Mouse (Mus musculus): Measurements from ENCODE around the gene Hmgxb4. TPM values are rescaled to one million over a fixed set of nuclear protein-coding genes. Genes with fewer than 3 reads are reported as not detected.
"Not testable (repeated sequence)": the region's sequence is repeated elsewhere in the genome, so short reads cannot be mapped to it uniquely, and the experiment has no call there.

The Hmgxb4 gene
- 35.5 and 42.8 TPM in 2 replicates for polyA plus RNA-seq (2012; rRNA removed)

- Histone ChIP-seq H3K4me3 (replicated peaks; ENCODE audit: insufficient read depth, low read depth, low read length) (peak within 1 kb of the TSS; percentile 79), H3K27me3 (ENCODE audit: control insufficient read depth, insufficient read depth, low read length) (no peaks in the 10 kb centered on the region), H3K4me1 (ENCODE audit: control insufficient read depth, insufficient read depth, low read length) (peaks cover 4% of the 10 kb centered on the region; the same call in 1 of the 2 replicates), H3K27ac (ENCODE audit: insufficient read depth, low read length) (peak within 1 kb of the TSS; percentile 59; the same call in 1 of the 2 replicates)
- WGBS = 6% methylated on average over 8 of the region's 8 CpGs
- DNase-seq = no peak
- TF ChIP-seq CTCF (IDR thresholded peaks at IDR 0.05; ENCODE audit: borderline replicate concordance, insufficient read depth, low read depth, low read length) (no peak), POLR2A (IDR thresholded peaks at IDR 0.05; ENCODE audit: borderline replicate concordance, insufficient read depth, low read length) (no peak)
Measured at GRCm38 (mm10) chr8:74993081-74993474, at the start of gene Hmgxb4. Gene Hmgxb4, plus strand, starts transcription at chr8:74993356.

DNA sequence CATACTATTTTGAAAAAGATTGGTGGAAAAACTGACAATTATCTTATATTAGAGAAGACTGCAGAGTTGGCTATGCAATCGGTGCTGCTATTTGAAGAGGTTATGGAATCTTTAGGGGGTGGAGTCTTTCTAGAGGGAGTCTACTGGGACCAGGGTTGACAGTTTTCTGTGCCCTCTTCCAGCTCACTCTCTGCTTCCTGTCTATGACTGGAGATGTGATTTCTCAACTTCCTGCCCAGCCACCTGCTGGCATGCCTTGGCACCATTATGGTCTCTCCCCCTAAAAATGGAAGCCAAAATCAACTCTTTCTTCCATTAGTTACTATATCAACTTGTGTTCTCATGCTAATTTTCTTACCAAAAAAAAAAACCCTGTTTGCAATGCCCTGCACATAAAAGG, 43.7 kb upstream of the Hmgxb4 start:
- Histone ChIP-seq H3K4me1 (ENCODE audit: control insufficient read depth, insufficient read depth, low read length) (no peaks in the 10 kb centered on the region), H3K27me3 (ENCODE audit: control insufficient read depth, insufficient read depth, low read length) (no peaks in the 10 kb centered on the region), H3K4me3 (replicated peaks; ENCODE audit: insufficient read depth, low read depth, low read length) (no peak overlapping the region), H3K27ac (ENCODE audit: insufficient read depth, low read length) (no peak overlapping the region)
- WGBS = 82% methylated on average over 1 of the region's 1 CpGs
- no peak for DNase-seq
- TF ChIP-seq POLR2A (IDR thresholded peaks at IDR 0.05; ENCODE audit: borderline replicate concordance, insufficient read depth, low read length) = no peak
- no peak for TF ChIP-seq CTCF (IDR thresholded peaks at IDR 0.05; ENCODE audit: borderline replicate concordance, insufficient read depth, low read depth, low read length)

DNA sequence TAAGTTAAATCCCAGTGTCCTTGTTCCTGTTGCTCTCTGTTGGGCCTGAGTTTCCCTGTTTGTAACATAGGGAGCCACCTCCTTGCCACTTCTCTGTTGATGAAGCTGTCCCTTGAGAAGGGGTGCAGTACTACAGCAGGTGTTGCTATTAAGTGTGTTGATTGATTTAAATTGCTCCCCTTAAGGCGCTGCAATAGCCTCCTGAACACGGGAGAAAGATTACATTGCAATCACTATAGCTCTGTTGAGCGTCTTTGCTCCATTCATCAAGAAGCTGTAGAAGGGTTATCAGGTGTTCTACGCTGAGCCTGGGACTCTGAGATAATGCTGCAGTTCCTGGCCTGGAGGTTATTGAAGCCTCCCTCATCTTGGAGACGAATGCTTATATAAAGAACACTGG, 29.2 kb upstream of the Hmgxb4 start:
- no peak for DNase-seq

DNA sequence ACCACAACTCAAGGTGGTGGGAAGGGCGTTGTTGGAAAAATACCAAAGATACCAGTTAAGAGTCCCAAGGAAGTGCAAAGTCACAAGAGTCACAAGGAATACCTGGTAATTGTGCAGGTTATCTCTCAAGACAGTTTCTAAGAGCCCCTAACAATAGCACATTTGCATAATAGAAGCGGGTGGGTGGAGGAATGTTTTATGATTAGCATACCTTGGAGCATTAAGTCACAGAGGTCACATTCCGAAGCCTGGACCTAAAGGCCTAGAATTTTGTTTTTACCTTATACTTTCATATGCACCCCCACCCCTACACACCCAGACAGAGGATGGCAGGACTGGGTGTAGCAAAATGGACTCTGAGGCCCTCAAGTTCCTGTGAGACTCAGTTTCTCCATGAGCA, 22.9 kb upstream of the Hmgxb4 start:
- not testable (repeated sequence) for H3K27ac ChIP-seq (ENCODE audit: insufficient read depth, low read length); H3K4me3 ChIP-seq (replicated peaks; ENCODE audit: insufficient read depth, low read depth, low read length); H3K27me3 ChIP-seq (ENCODE audit: control insufficient read depth, insufficient read depth, low read length); H3K4me1 ChIP-seq (ENCODE audit: control insufficient read depth, insufficient read depth, low read length); DNase-seq
- 91% methylated on average over 3 of the region's 3 CpGs for WGBS

More for the DNA sequence above, 29.2 kb upstream of the Hmgxb4 start:
- no peak overlapping the region for H3K27ac ChIP-seq (ENCODE audit: insufficient read depth, low read length)
- 82% methylated on average over 5 of the region's 5 CpGs for WGBS
- no peak overlapping the region for H3K4me3 ChIP-seq (replicated peaks; ENCODE audit: insufficient read depth, low read depth, low read length)
- TF ChIP-seq POLR2A (IDR thresholded peaks at IDR 0.05; ENCODE audit: borderline replicate concordance, insufficient read depth, low read length) (no peak), CTCF (IDR thresholded peaks at IDR 0.05; ENCODE audit: borderline replicate concordance, insufficient read depth, low read depth, low read length) (no peak)
- no peaks in the 10 kb centered on the region for H3K27me3 ChIP-seq (ENCODE audit: control insufficient read depth, insufficient read depth, low read length)
- H3K4me1 ChIP-seq (ENCODE audit: control insufficient read depth, insufficient read depth, low read length) = no peaks in the 10 kb centered on the region

DNA sequence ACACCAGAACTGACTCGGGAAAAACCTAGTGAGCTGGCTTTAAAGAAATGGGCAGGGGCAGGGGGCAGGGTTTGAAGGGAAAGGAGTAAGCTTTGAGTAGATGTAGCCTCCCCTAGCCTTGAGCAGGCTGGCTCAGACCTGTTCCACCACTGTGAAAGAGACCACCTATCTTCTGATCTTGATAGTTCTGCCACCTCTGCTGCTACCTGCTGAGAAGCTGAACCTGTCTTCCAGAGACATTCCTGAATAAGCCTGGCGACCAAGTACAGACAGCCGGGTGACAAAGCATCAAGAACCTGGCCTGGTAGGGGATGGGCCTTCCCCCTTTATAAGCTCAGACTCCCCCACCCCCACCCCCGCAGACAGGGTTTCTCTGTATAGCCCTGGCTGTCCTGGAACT, 21.5 kb upstream of the Hmgxb4 start:
- H3K27ac ChIP-seq (ENCODE audit: insufficient read depth, low read length) = no peak overlapping the region
- H3K4me1 ChIP-seq (ENCODE audit: control insufficient read depth, insufficient read depth, low read length) = no peaks in the 10 kb centered on the region
- no peaks in the 10 kb centered on the region for H3K27me3 ChIP-seq (ENCODE audit: control insufficient read depth, insufficient read depth, low read length)
- no peak for DNase-seq
- no peak for TF ChIP-seq POLR2A (IDR thresholded peaks at IDR 0.05; ENCODE audit: borderline replicate concordance, insufficient read depth, low read length)
- no peak for TF ChIP-seq CTCF (IDR thresholded peaks at IDR 0.05; ENCODE audit: borderline replicate concordance, insufficient read depth, low read depth, low read length)
- no peak overlapping the region for H3K4me3 ChIP-seq (replicated peaks; ENCODE audit: insufficient read depth, low read depth, low read length)
- WGBS = 85% methylated on average over 4 of the region's 4 CpGs

- WGBS = 83% methylated on average over 7 of the region's 7 CpGs
- H3K27me3 ChIP-seq (ENCODE audit: control insufficient read depth, insufficient read depth, low read length) = no peaks in the 10 kb centered on the region
- H3K4me1 ChIP-seq (ENCODE audit: control insufficient read depth, insufficient read depth, low read length) = no peaks in the 10 kb centered on the region
- no peak for DNase-seq
- TF ChIP-seq CTCF (IDR thresholded peaks at IDR 0.05; ENCODE audit: borderline replicate concordance, insufficient read depth, low read depth, low read length) = no peak
- no peak for TF ChIP-seq POLR2A (IDR thresholded peaks at IDR 0.05; ENCODE audit: borderline replicate concordance, insufficient read depth, low read length)
- no peak overlapping the region for H3K27ac ChIP-seq (ENCODE audit: insufficient read depth, low read length)
- H3K4me3 ChIP-seq (replicated peaks; ENCODE audit: insufficient read depth, low read depth, low read length) = no peak overlapping the region
Measured at GRCm38 (mm10) chr8:74972322-74972883, 20.8 kb upstream of the Hmgxb4 start.

GRCm38 (mm10) chr8:74973121-74973869, 19.9 kb upstream of the Hmgxb4 start:
- H3K4me3 ChIP-seq (replicated peaks; ENCODE audit: insufficient read depth, low read depth, low read length) = no peak overlapping the region
- no peak overlapping the region for H3K27ac ChIP-seq (ENCODE audit: insufficient read depth, low read length)
- TF ChIP-seq CTCF (IDR thresholded peaks at IDR 0.05; ENCODE audit: borderline replicate concordance, insufficient read depth, low read depth, low read length) (no peak), POLR2A (IDR thresholded peaks at IDR 0.05; ENCODE audit: borderline replicate concordance, insufficient read depth, low read length) (no peak)
- no peaks in the 10 kb centered on the region for H3K4me1 ChIP-seq (ENCODE audit: control insufficient read depth, insufficient read depth, low read length)
- DNase-seq = no peak
- H3K27me3 ChIP-seq (ENCODE audit: control insufficient read depth, insufficient read depth, low read length) = no peaks in the 10 kb centered on the region
- WGBS = 51% methylated on average over 8 of the region's 8 CpGs

- 82% methylated on average over 2 of the region's 2 CpGs for WGBS
- Histone ChIP-seq H3K4me3 (replicated peaks; ENCODE audit: insufficient read depth, low read depth, low read length) (no peak overlapping the region), H3K27me3 (ENCODE audit: control insufficient read depth, insufficient read depth, low read length) (no peaks in the 10 kb centered on the region), H3K4me1 (ENCODE audit: control insufficient read depth, insufficient read depth, low read length) (no peaks in the 10 kb centered on the region), H3K27ac (ENCODE audit: insufficient read depth, low read length) (no peak overlapping the region)
- DNase-seq = no peak
- TF ChIP-seq POLR2A (IDR thresholded peaks at IDR 0.05; ENCODE audit: borderline replicate concordance, insufficient read depth, low read length) (no peak), CTCF (IDR thresholded peaks at IDR 0.05; ENCODE audit: borderline replicate concordance, insufficient read depth, low read depth, low read length) (no peak)
Measured at GRCm38 (mm10) chr8:74973904-74974303, 19.3 kb upstream of the Hmgxb4 start.

Data from cerebellum, adult 2 months (tissue).